Mouse (Mus musculus) frontal cortex, postnatal 14 days (tissue): ENCODE results near the gene Gls2.
"Not testable (repeated sequence)": the region's sequence is repeated elsewhere in the genome, so short reads cannot be mapped to it uniquely, and the experiment has no call there.

Experiments
- DNase-seq, 2 experiments: peaks; one replicate each; pipeline ENCODE4 v3.0.0; 2022; ENCODE audit warnings: low spot score in 2 of 2

Gene Gls2

GRCm38 (mm10) chr10:128194551-128195461 is 549 bp downstream of the Gls2 start:
- peak in 1 of 2 experiments; percentile 44 for DNase-seq

GRCm38 (mm10) chr10:128201856-128202255 is 7.6 kb downstream of the Gls2 start:
- no peak for DNase-seq

GRCm38 (mm10) chr10:128204941-128205340 is 10.7 kb downstream of the Gls2 start:
- no peak for DNase-seq

GRCm38 (mm10) chr10:128208326-128208725 is 14.1 kb downstream of the Gls2 start:
- DNase-seq: no peak

GRCm38 (mm10) chr10:128209311-128210009 is 15.2 kb downstream of the Gls2 start:
- no peak for DNase-seq

- no peak for DNase-seq
Observed at GRCm38 (mm10) chr10:128210131-128210530, 15.9 kb downstream of the Gls2 start.

- no peak for DNase-seq
Observed at GRCm38 (mm10) chr10:128210954-128211353, 16.7 kb downstream of the Gls2 start.

GRCm38 (mm10) chr10:128211390-128212108 is 17.3 kb downstream of the Gls2 start, which contains the start of gene Spryd4:
TSS of gene Spryd4 (minus strand) at chr10:128211807.
- peak; percentile 79 to 90 for DNase-seq

GRCm38 (mm10) chr10:128212148-128212547 is 17.9 kb downstream of the Gls2 start:
- no peak for DNase-seq

GRCm38 (mm10) chr10:128212871-128213323 is 18.6 kb downstream of the Gls2 start:
- peak in 1 of 2 experiments; percentile 48 for DNase-seq

- DNase-seq: not testable (repeated sequence)
Observed at GRCm38 (mm10) chr10:128214112-128214511, 19.9 kb downstream of the Gls2 start.

GRCm38 (mm10) chr10:128214981-128215380 is 20.7 kb downstream of the Gls2 start:
- no peak for DNase-seq

GRCm38 (mm10) chr10:128218387-128219117 is 24.3 kb downstream of the Gls2 start:
- no peak for DNase-seq

GRCm38 (mm10) chr10:128221533-128222286 is 27.5 kb downstream of the Gls2 start:
- no peak for DNase-seq

GRCm38 (mm10) chr10:128225064-128225463 is 30.8 kb downstream of the Gls2 start:
- DNase-seq: no peak

- DNase-seq: no peak
Observed at GRCm38 (mm10) chr10:128225538-128225937, 31.3 kb downstream of the Gls2 start, which contains the start of gene Mip. TSS of gene Mip (plus strand) at chr10:128225838.

- DNase-seq: no peak
Observed at GRCm38 (mm10) chr10:128227592-128227991, 33.3 kb downstream of the Gls2 start.

GRCm38 (mm10) chr10:128228009-128228408 is 33.8 kb downstream of the Gls2 start:
- no peak for DNase-seq

GRCm38 (mm10) chr10:128230582-128230981 is 36.3 kb downstream of the Gls2 start:
- no peak for DNase-seq

- no peak for DNase-seq
Observed at GRCm38 (mm10) chr10:128231146-128231545, 36.9 kb downstream of the Gls2 start.
